Mouse (Mus musculus): ENCODE data around the gene Camk1g. TPM values are rescaled to one million over a fixed set of nuclear protein-coding genes. Genes with fewer than 3 reads are reported as not detected.

Camk1g gene
- total and polyA plus RNA-seq, 3 experiments: not detected

GRCm38 (mm10) chr1:193368055-193368454 is 2.0 kb downstream of the Camk1g start:
- DNase-seq (ENCODE audit: low spot score): no peak
- no peak for ATAC-seq (ENCODE audit: extremely low read depth, insufficient number of reproducible peaks, low FRiP score, poor library complexity, severe bottlenecking)
- TF ChIP-seq POLR2AphosphoS5 (IDR thresholded peaks at IDR 0.05; ENCODE audit: insufficient replicate concordance, low read depth, low read length): no peak
- no peak for TF ChIP-seq TAL1 (conservative IDR thresholded peaks at IDR 0.05; ENCODE audit: low read depth, low read length)
- no peak for TF ChIP-seq GATA1 (IDR thresholded peaks at IDR 0.05; ENCODE audit: borderline replicate concordance, low read length)
- TF ChIP-seq CTCF (IDR thresholded peaks at IDR 0.05; ENCODE audit: low read depth, low read length): no peak
- no peak for TF ChIP-seq GATA2 (IDR thresholded peaks at IDR 0.05; ENCODE audit: borderline replicate concordance, low read depth, low read length)

GRCm38 (mm10) chr1:193363801-193364231 is 6.3 kb downstream of the Camk1g start:
- TF ChIP-seq TAL1 (conservative IDR thresholded peaks at IDR 0.05; ENCODE audit: low read depth, low read length) (no peak), GATA1 (IDR thresholded peaks at IDR 0.05; ENCODE audit: borderline replicate concordance, low read length) (no peak), GATA2 (IDR thresholded peaks at IDR 0.05; ENCODE audit: borderline replicate concordance, low read depth, low read length) (no peak), CTCF (IDR thresholded peaks at IDR 0.05; ENCODE audit: low read depth, low read length) (no peak; the same call in 1 of the 2 replicates), POLR2AphosphoS5 (IDR thresholded peaks at IDR 0.05; ENCODE audit: insufficient replicate concordance, low read depth, low read length) (no peak)
- DNase-seq (ENCODE audit: low spot score) (no peak), ATAC-seq (ENCODE audit: extremely low read depth, insufficient number of reproducible peaks, low FRiP score, poor library complexity, severe bottlenecking) (no peak)
- H3K4me3 ChIP-seq (ENCODE audit: low read depth, low read length): no peak overlapping the region
- H3K27me3 ChIP-seq (ENCODE audit: insufficient read depth, low read length): peaks cover 3% of the 10 kb centered on the region; the same call in 1 of the 2 replicates
- H3K36me3 ChIP-seq (replicated peaks): no peaks in the 10 kb centered on the region
- no peaks in the 10 kb centered on the region for H3K4me1 ChIP-seq (ENCODE audit: insufficient read depth, low read depth, low read length)
- no peaks in the 10 kb centered on the region for H3K9me3 ChIP-seq (replicated peaks)

More at GRCm38 (mm10) chr1:193368055-193368454, 2.0 kb downstream of the Camk1g start:
- peaks cover 3% of the 10 kb centered on the region; the same call in 1 of the 2 replicates for H3K27me3 ChIP-seq (ENCODE audit: insufficient read depth, low read length)
- H3K9me3 ChIP-seq (replicated peaks): no peaks in the 10 kb centered on the region
- no peaks in the 10 kb centered on the region for H3K36me3 ChIP-seq (replicated peaks)
- no peaks in the 10 kb centered on the region for H3K4me1 ChIP-seq (ENCODE audit: insufficient read depth, low read depth, low read length)
- no peak overlapping the region for H3K4me3 ChIP-seq (ENCODE audit: low read depth, low read length)

GRCm38 (mm10) chr1:193362078-193362477 is 8.0 kb downstream of the Camk1g start:
- DNase-seq (ENCODE audit: low spot score) (no peak), ATAC-seq (ENCODE audit: extremely low read depth, insufficient number of reproducible peaks, low FRiP score, poor library complexity, severe bottlenecking) (no peak)
- H3K4me1 ChIP-seq (ENCODE audit: insufficient read depth, low read depth, low read length): no peaks in the 10 kb centered on the region
- no peaks in the 10 kb centered on the region for H3K36me3 ChIP-seq (replicated peaks)
- no peaks in the 10 kb centered on the region for H3K27me3 ChIP-seq (ENCODE audit: insufficient read depth, low read length)
- TF ChIP-seq CTCF (IDR thresholded peaks at IDR 0.05; ENCODE audit: low read depth, low read length): no peak
- TF ChIP-seq POLR2AphosphoS5 (IDR thresholded peaks at IDR 0.05; ENCODE audit: insufficient replicate concordance, low read depth, low read length): no peak
- no peak for TF ChIP-seq GATA2 (IDR thresholded peaks at IDR 0.05; ENCODE audit: borderline replicate concordance, low read depth, low read length)
- TF ChIP-seq TAL1 (conservative IDR thresholded peaks at IDR 0.05; ENCODE audit: low read depth, low read length): no peak
- TF ChIP-seq GATA1 (IDR thresholded peaks at IDR 0.05; ENCODE audit: borderline replicate concordance, low read length): no peak
- no peak overlapping the region for H3K4me3 ChIP-seq (ENCODE audit: low read depth, low read length)
- H3K9me3 ChIP-seq (replicated peaks): no peaks in the 10 kb centered on the region

GRCm38 (mm10) chr1:193361181-193361580 is 8.9 kb downstream of the Camk1g start:
- H3K36me3 ChIP-seq (replicated peaks): no peaks in the 10 kb centered on the region
- ATAC-seq (ENCODE audit: extremely low read depth, insufficient number of reproducible peaks, low FRiP score, poor library complexity, severe bottlenecking): no peak
- no peak overlapping the region for H3K4me3 ChIP-seq (ENCODE audit: low read depth, low read length)
- no peaks in the 10 kb centered on the region for H3K9me3 ChIP-seq (replicated peaks)
- no peak for DNase-seq (ENCODE audit: low spot score)
- H3K27me3 ChIP-seq (ENCODE audit: insufficient read depth, low read length): no peaks in the 10 kb centered on the region
- no peaks in the 10 kb centered on the region for H3K4me1 ChIP-seq (ENCODE audit: insufficient read depth, low read depth, low read length)
- no peak for TF ChIP-seq GATA2 (IDR thresholded peaks at IDR 0.05; ENCODE audit: borderline replicate concordance, low read depth, low read length)
- TF ChIP-seq CTCF (IDR thresholded peaks at IDR 0.05; ENCODE audit: low read depth, low read length): no peak
- no peak for TF ChIP-seq POLR2AphosphoS5 (IDR thresholded peaks at IDR 0.05; ENCODE audit: insufficient replicate concordance, low read depth, low read length)
- TF ChIP-seq TAL1 (conservative IDR thresholded peaks at IDR 0.05; ENCODE audit: low read depth, low read length): no peak
- TF ChIP-seq GATA1 (IDR thresholded peaks at IDR 0.05; ENCODE audit: borderline replicate concordance, low read length): no peak

- no peaks in the 10 kb centered on the region for H3K27me3 ChIP-seq (ENCODE audit: insufficient read depth, low read length)
- no peaks in the 10 kb centered on the region for H3K9me3 ChIP-seq (replicated peaks)
- no peak for ATAC-seq (ENCODE audit: extremely low read depth, insufficient number of reproducible peaks, low FRiP score, poor library complexity, severe bottlenecking)
- no peak for DNase-seq (ENCODE audit: low spot score)
- H3K36me3 ChIP-seq (replicated peaks): no peaks in the 10 kb centered on the region
- TF ChIP-seq GATA2 (IDR thresholded peaks at IDR 0.05; ENCODE audit: borderline replicate concordance, low read depth, low read length) (no peak), GATA1 (IDR thresholded peaks at IDR 0.05; ENCODE audit: borderline replicate concordance, low read length) (no peak), POLR2AphosphoS5 (IDR thresholded peaks at IDR 0.05; ENCODE audit: insufficient replicate concordance, low read depth, low read length) (no peak), CTCF (IDR thresholded peaks at IDR 0.05; ENCODE audit: low read depth, low read length) (no peak), TAL1 (conservative IDR thresholded peaks at IDR 0.05; ENCODE audit: low read depth, low read length) (no peak)
- H3K4me3 ChIP-seq (ENCODE audit: low read depth, low read length): no peak overlapping the region
- no peaks in the 10 kb centered on the region for H3K4me1 ChIP-seq (ENCODE audit: insufficient read depth, low read depth, low read length)
These were observed 10.9 kb downstream of the Camk1g start for GRCm38 (mm10) chr1:193359199-193359598.

GRCm38 (mm10) chr1:193351583-193351982 is 18.5 kb downstream of the Camk1g start:
- no peaks in the 10 kb centered on the region for H3K4me1 ChIP-seq (ENCODE audit: insufficient read depth, low read depth, low read length)
- H3K36me3 ChIP-seq (replicated peaks): no peaks in the 10 kb centered on the region
- ATAC-seq (ENCODE audit: extremely low read depth, insufficient number of reproducible peaks, low FRiP score, poor library complexity, severe bottlenecking) (no peak), DNase-seq (ENCODE audit: low spot score) (no peak)
- H3K27me3 ChIP-seq (ENCODE audit: insufficient read depth, low read length): no peaks in the 10 kb centered on the region
- no peaks in the 10 kb centered on the region for H3K9me3 ChIP-seq (replicated peaks)
- TF ChIP-seq CTCF (IDR thresholded peaks at IDR 0.05; ENCODE audit: low read depth, low read length): no peak
- no peak for TF ChIP-seq TAL1 (conservative IDR thresholded peaks at IDR 0.05; ENCODE audit: low read depth, low read length)
- no peak for TF ChIP-seq POLR2AphosphoS5 (IDR thresholded peaks at IDR 0.05; ENCODE audit: insufficient replicate concordance, low read depth, low read length)
- TF ChIP-seq GATA1 (IDR thresholded peaks at IDR 0.05; ENCODE audit: borderline replicate concordance, low read length): no peak
- no peak for TF ChIP-seq GATA2 (IDR thresholded peaks at IDR 0.05; ENCODE audit: borderline replicate concordance, low read depth, low read length)
- H3K4me3 ChIP-seq (ENCODE audit: low read depth, low read length): no peak overlapping the region
